Mouse (Mus musculus): ENCODE results near the gene Gm4744. TPM values are rescaled to one million over a fixed set of nuclear protein-coding genes. Genes with fewer than 3 reads are reported as not detected.
"Not testable (repeated sequence)": the region's sequence is repeated elsewhere in the genome, so short reads cannot be mapped to it uniquely, and the experiment has no call there.

Gene Gm4744
- not detected for total RNA-seq (2021)
- long read RNA-seq = 0 reads

DNA sequence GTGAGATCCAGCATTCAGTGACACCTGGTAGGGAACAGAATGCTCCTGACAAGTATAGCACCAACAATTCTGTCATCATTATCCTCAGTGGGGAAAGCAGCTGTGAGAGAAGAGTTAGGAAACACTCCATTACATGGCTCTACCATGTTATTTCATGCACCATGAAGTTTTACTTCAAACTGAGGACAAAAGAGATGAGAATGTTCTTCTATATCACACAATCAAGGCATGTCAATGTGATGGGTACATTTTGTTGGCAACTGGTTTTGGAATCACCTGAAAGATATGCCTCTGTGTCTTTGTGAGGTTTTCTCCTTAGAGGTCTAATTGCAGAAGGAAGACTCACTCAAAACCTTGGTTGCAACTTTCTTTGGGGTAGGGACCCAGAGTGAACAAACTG is at the start of gene Gm4744:
Gene Gm4744 (minus strand): TSS at position 101 of the 400 bp plus-strand sequence.
- DNase-seq (ENCODE audit: low spot score in 2 of 2) = no peak

DNA sequence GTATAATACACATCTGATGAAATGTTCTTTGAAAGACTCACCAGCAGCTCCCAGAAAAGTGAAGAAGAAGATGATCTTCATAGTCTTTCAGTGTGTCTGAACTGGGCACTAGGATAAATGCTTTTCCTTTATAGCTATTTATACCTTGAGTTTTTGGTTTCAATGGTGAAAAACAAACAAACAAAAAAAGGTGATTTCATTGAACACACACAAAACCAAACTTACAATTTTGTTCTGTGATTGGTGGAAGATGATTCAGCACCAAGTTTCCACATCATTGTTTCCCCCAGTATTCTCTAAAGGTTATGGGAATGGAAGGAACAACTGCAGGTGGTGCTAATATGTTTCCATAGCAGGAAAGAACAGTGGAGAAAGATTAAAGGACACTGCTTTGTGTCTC is 47.7 kb upstream of the Gm4744 start, which contains the start of gene Gm2663:
Gene Gm2663 (minus strand): TSS at position 101 of the 400 bp plus-strand sequence.
- not testable (repeated sequence) for DNase-seq (ENCODE audit: low spot score in 2 of 2)

DNA sequence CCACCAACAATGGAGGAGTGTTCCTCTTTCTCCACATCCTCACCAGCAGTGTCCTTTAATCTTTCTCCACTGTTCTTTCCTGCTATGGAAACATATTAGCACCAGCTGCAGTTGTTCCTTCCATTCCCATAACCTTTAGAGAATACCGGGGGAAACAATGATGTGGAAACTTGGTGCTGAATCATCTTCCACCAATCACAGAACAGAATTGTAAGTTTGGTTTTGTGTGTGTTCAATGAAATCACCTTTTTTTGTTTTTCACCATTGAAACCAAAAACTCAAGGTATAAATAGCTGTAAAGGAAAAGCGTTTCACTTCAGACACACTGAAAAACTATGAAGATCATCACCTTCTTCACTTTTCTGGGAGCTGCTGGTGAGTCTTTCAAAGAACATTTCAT is 12.8 kb upstream of the Gm4744 start, which contains the start of gene 1810009J06Rik:
Gene 1810009J06Rik (plus strand): TSS at position 301 of the 400 bp plus-strand sequence.
- not testable (repeated sequence) for DNase-seq (ENCODE audit: low spot score in 2 of 2)

DNA sequence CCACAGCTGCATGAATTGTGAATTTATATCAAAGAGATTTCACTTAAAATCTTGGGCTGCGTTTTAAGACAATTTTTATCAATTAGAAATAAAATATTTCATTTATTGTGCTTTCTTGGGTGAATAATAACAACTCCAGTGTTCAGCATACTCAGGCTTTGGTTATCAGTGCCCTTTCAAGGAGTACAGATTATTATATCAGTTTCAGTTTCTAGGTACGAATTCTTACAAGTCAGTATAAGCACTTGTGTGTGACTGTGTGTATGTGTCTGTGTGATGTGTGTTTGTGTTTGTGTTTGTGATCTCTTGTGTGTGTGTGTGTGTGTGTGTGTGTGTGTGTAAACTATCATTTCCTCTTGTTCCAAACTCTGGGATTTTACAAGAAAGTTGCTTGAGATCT is 2.0 kb upstream of the Gm4744 start:
- no peak for DNase-seq (ENCODE audit: low spot score in 2 of 2)

DNA sequence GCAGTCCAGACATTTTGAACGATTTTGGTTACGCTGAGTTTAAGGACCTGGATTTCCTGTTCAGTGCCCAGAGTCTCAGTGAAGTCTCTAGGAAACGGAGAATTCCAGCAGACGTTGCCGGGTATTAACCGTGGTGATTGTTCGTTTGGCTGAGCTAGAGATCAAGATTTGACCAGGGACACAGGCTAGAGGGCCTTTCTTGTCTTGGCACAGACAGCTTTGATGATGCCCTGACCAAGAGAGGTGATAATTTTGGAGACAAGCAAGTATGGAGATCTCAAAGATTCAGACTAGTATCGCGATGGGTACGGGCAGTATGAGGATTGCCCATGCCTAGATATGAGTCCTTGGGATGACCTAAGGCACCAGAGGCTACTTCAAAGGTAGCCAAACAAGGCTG is 11.2 kb downstream of the Gm4744 start, which contains the start of gene 1700074P13Rik:
Gene 1700074P13Rik (minus strand): TSS at position 101 of the 400 bp plus-strand sequence.
- DNase-seq (ENCODE audit: low spot score in 2 of 2) = no peak

DNA sequence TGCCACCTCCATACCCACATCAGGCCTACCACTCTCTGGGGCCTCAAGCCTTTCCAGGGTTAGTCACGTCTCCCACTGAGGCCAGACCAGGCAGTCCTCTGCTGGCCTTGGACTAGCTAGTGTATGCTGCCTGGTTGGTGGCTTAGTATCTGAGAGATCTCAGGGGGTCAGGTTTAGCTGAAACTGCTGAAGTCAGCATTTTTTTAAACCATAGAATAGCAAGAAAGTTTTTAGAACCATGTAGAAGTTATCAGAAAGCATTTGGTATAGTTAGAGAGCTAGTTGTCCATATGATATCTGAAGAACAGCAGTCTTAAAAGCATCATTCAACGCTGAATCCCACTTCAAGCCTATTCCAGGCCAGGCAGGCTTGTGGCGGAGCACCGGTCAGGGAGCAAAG is 31.7 kb downstream of the Gm4744 start:
- no peak for DNase-seq (ENCODE audit: low spot score in 2 of 2)

DNA sequence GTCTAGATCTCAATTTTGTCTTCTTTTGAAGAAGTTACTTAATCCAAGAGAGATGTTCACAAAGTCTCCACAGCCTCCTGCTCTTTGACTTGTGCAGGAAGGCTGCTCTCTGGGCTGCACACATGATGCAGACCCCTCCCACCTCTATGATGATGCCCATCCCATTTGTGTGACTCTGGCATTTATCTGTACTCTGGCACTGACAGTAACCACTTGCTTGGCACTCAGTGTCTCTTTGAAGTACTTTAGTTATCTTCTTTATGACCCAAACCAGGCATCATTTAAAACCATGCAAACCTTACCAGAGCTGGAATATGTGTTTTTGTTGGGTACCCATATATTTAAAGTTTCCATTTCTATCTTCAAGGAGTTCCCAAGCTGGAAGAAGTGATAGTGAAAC is 51.4 kb downstream of the Gm4744 start, which contains the start of gene Prss58:
Gene Prss58 (minus strand): TSS at position 101 of the 400 bp plus-strand sequence.
- no peak for DNase-seq (ENCODE audit: low spot score in 2 of 2)

Other genes starting within 250 kb of the Gm4744 start
- not detected for gene Moxd2, start 64.4 kb downstream of the Gm4744 start, total RNA-seq (2021)
- gene Prss58, start 51.5 kb downstream of the Gm4744 start, total RNA-seq (2021) = not detected
- not detected for gene 1700074P13Rik, start 11.3 kb downstream of the Gm4744 start, total RNA-seq (2021)
- not detected for gene 1810009J06Rik, start 12.9 kb upstream of the Gm4744 start, total RNA-seq (2021)
- gene Gm2663, start 47.6 kb upstream of the Gm4744 start, total RNA-seq (2021) = not detected
- gene 2210010C04Rik, start 83.6 kb upstream of the Gm4744 start, total RNA-seq (2021) = not detected

All from layer of hippocampus, postnatal 10 days (tissue).